Comparison of ENCODE assay signal across 12 mouse cellular contexts in genomic region chr11:5325217-5325616, GRCm38 (mm10).
"Had no signal": no experiment of that assay in that cellular context is flagged by ENCODE, and none has a peak within 500 bp of the region (broad histone marks: within the 10 kb centered on the region; RNA-seq: fewer than 3 reads in every experiment).

No protein-coding gene starts in this region.

- H3K4me2 ChIP-seq: lung, embryonic 14.5 days; midbrain, embryonic 12.5 days; midbrain, embryonic 15.5 days; neural tube, embryonic 12.5 days had no signal

- ATAC-seq: midbrain, embryonic 15.5 days had no signal

- H3K27me3 ChIP-seq: midbrain, embryonic 12.5 days; midbrain, embryonic 15.5 days; neural tube, embryonic 12.5 days had no signal

- H3K9ac ChIP-seq: lung, embryonic 14.5 days; midbrain, embryonic 12.5 days; midbrain, embryonic 15.5 days; neural tube, embryonic 12.5 days had no signal

- H3K4me3 ChIP-seq: midbrain, embryonic 10.5 days; midbrain, embryonic 12.5 days; midbrain, embryonic 15.5 days; neural tube, embryonic 12.5 days had no signal

- H3K27ac ChIP-seq: midbrain, embryonic 10.5 days; midbrain, embryonic 15.5 days; neural tube, embryonic 12.5 days had no signal

- DNase-seq: lung, adult 18-20 months; lung, embryonic 14.5 days; lung, postnatal 10 days; lung, postnatal 4 days; right cerebral cortex, postnatal 14 days; thymus, adult 2 months; thymus, postnatal 25 days; thymus, postnatal 4 days had no signal

- H3K4me1 ChIP-seq: neural tube, embryonic 12.5 days had no signal

- H3K36me3 ChIP-seq: midbrain, embryonic 15.5 days; neural tube, embryonic 12.5 days had no signal

- H3K9me3 ChIP-seq: midbrain, embryonic 10.5 days; midbrain, embryonic 12.5 days; midbrain, embryonic 15.5 days; neural tube, embryonic 12.5 days had no signal
